Mouse (Mus musculus) left cerebral cortex, postnatal 36 days (tissue): ENCODE data around the gene Selenow. TPM values are rescaled to one million over a fixed set of nuclear protein-coding genes. Genes with fewer than 3 reads are reported as not detected.
A peak's percentile ranks its signal among the peaks of the same experiment; 100 is the strongest.

Experiments used
- DNase-seq, 2 experiments: peaks; one replicate each; pipeline ENCODE4 v3.0.0; 2021 to 2022; ENCODE audit warnings: low spot score in 2 of 2, mixed read lengths in 1 of 2
- intact Hi-C: fragments of 180-260 bp; cut with DNase I; formaldehyde crosslinking; loops from one replicate; pipeline ENCODE4 v1.15.1; 2025
- total RNA-seq, 2 experiments: library from RNA; stranded (reverse); gene quantifications; 2 replicates each; pipeline ENCODE4 v1.2.3; 2021

The Selenow gene
- total RNA-seq, 2 experiments from 2014 or later = 1,151 to 1,335 TPM

DNA sequence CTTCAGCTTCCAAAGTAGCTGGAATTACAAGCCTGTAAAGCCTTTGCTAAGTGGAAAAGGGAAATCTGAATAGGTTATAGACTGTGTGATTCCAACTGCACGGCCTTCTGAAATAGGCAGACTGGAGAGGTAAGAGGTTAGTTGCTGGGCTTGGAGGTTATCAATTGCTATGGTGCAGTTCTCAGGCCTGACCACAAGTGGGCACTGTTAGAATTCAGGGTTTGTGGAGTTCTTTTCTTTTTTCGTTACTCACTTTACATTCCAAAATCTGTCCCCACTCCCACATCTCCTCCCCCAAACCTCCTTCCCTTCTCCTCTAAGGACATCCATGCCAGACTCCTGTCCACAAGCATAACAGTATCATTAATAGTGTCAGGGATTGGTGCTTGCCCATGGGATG lies 8.0 kb downstream of the Selenow start:
- intact Hi-C loops = no loop called here
- DNase-seq = no peak

DNA sequence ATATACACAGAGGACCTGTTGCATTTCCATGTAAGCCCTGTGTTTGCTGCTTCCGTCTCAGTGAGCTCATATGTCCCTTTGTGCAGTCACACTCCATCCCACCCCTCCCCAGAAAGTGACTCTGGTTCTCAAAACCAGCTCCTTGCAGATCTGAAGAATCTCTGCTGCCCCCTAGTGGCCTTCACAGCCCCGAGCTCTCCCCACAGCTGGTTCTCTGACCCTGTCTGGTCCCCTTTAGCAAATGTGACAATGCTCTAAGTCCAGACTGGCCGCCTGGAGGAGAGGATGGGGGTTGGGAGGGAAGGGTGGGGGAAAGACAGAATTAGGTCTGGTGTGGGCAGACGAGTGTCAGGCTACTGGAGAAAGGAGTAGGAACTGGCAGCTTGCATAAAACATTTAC lies 10.0 kb downstream of the Selenow start:
- intact Hi-C loops = no loop called here

DNA sequence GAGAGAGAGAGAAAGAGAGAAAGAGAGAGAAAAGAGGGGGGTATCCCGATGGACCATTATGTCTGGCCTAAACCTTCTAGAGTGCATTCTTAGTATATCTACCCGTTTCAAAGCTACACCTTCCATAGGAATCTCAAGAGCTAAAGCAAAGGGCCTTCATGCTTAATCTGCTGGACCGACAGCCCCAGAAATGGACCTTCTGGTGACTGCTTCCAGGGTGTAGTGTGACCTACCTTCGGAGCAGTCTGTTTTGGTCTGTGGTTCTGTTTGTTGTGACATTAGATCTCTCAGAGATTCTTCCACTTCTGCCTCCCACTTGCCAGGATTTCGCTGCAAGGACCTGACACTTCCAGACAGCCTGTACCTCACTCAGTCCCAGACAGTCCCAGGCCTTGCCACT lies 11.7 kb downstream of the Selenow start:
- intact Hi-C loops = no loop called here
- DNase-seq = no peak

More for the DNA sequence above, 10.0 kb downstream of the Selenow start:
- peak; percentile 52 to 57 for DNase-seq

DNA sequence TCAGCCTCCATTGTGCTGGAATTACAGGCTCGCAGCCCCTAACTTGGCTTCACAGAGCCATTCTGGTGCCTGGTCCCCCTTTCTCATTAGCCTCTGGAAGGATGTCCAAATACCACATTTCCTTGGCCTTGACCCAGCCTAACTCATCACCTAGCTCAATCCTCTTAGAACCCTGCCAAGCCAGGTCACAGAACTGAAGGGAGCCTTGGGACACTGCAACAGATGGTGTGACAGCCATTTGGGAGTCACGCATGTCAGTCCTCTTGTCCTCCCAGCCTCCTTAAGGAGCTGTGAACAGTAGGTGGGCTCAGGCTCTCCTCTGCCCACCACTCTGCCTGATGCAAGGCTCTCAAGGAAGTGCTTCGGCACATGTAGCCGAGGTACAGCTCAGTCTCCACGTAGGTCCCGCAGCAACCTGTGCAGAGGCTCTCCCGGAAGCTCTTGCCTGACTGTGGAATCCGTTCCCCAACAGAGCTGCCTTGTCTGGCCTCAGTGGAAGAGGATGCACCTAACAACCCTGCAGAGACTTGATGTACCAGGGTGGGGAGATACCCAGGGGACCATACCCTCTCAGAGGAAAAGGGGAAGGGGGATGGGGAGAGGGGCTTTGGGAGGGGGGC lies 14.1 kb downstream of the Selenow start:
- intact Hi-C loops = no loop called here
- DNase-seq = no peak

DNA sequence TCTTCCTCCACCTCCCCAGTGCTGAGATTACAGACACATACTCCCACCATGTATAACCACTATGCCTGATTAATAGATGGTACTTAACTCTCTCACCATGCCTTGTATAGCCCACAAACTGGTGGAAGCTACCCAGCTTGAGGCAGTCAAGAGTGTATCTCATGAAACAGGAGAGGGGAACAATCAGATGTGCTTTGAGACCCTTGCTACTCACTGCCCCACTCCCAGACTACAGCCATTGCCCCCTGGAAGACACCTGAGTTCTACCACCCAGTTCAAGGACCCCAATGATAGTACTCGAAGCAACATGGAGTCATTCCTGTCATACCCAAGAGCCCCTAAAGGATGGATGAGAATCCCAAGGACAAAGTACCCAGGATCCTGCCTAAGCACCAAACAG lies 15.6 kb downstream of the Selenow start:
- DNase-seq = no peak
- intact Hi-C loops = no loop called here

DNA sequence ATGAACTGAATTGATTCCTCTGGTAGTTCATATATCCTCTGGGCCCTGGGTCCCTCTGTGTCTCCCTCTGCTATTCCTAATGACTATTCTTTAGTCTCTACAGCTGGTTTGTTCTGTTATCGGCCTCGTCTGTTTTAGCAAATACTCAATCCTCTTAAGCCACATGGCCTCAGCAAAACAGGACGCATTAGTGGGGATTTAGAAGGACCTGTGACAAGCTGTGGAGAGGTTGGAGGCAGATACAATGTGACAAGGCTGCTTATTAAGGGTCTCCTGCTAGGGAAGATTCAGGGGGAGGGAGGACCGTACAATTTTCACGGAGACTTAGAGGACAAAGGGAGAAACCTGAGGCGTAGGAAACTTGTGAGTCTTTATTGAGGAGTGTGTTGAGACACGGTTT lies 16.3 kb downstream of the Selenow start:
- DNase-seq = no peak
- intact Hi-C loops = no loop called here

DNA sequence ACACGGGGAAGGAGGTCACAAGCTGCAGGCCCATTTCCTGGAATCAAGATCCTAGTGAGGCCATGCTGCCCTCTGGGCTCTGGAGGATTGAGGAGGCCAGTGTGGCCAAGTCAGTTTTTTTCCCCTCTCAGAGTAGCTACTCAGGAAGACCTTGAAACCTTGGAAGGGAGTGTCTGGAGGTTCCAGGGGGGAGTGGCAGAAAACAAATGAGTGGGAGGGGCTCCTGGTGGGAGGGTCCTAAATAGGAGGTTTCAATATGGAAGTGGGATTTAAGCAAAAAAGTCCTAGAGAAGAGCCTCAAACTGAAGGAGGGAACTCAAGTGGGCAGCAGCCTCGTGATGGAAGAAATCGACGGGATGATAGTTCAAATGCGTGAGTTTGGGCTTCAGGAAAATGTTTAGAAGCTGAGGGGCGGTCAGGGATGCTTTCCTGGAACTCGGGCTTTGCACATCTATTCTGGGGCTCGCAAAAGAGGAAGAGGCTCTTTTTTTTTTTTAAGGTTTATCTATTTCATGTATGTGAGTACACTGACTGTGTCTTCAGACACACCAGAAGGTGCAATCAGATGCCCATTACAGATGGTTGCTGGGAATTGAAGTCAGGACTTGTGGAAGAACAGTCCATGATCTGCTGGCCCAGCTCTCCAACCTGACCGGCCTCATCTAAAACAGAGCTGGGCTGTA lies 20.7 kb downstream of the Selenow start:
- DNase-seq = no peak
- intact Hi-C loops = no loop called here

DNA sequence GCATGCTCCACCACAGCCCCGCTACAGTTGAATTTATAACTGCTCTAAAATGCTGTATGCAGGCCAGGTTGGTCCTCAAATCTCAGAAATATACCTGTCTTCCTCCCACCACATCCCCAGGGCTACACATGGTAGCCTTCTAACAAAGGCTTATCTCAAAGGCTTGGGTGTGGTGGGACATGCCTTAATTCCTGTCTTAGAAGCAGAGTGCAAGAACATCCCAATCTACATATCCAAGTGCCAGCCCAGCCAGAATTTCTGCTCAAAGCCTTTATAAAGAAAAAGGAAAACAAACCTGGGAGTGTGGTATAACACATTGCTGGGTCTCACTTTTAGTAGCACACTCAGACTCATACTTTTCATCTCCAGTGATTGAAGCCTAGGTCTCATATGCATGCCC lies 28.0 kb downstream of the Selenow start:
- intact Hi-C loops = no loop called here
- DNase-seq = no peak

DNA sequence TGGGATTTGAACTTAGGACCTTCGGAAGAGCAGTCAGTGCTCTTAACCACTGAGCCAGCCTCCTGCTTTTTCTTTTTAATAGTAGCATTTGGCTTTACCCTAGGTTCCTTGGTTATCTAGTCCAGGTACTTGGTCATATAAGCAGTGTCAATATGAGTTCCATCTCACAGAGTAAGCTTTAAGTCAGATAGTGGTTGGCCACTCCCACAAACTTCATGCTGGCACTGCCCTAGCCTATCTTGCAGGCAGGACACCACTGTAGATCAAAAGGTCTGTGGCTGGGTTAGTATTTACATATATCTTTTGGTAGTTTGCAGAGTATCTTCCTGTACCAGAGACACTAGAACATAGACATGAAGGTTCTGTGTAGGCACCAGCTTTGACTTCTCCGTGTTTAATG lies 38.1 kb downstream of the Selenow start:
- no peak for DNase-seq
- intact Hi-C loops = no loop called here

DNA sequence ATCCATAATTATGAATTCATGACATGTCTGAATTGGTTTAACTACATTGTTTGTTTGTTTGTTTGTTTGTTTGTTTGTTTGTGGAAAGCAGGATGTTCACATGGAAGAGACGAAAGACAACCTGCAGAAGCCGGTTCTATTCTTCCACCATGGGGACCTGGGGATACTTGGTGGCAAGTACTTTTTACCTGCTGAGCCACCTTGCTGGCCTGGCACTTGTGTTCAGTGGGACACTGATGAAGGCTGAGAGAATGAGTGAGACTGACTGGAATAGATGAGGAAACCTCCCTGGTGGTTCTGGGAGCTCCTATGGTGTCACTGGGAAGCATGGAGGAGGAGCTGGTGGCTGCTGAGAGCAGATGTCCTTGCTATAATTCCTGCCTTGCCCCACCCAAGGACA lies 39.9 kb downstream of the Selenow start, which contains the start of gene Crxos:
Crxos (plus strand) TSS at position 301 of the 400 bp plus-strand sequence.
- intact Hi-C loops = no loop called here
- no peak for DNase-seq

DNA sequence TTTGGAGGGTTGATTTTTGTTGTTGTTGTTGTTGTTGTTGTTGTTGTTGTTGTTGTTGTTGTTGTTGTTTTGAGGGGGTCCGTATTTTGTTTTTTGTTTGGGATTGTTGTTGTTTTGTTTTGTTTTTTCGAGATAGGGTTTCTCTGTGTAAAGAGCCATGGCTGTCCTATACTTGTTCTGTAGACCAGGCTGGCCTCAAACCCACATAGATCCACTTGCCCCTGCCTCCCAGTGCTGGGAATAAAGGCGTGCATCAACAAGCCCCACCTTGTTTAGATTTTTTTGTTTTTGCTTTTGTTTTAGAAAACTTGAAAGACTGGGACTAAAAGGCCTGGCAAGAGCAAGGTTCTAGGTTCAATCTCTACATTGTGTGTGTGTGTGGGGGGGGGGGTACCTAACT lies 40.4 kb downstream of the Selenow start:
- no peak for DNase-seq
- intact Hi-C loops = no loop called here

DNA sequence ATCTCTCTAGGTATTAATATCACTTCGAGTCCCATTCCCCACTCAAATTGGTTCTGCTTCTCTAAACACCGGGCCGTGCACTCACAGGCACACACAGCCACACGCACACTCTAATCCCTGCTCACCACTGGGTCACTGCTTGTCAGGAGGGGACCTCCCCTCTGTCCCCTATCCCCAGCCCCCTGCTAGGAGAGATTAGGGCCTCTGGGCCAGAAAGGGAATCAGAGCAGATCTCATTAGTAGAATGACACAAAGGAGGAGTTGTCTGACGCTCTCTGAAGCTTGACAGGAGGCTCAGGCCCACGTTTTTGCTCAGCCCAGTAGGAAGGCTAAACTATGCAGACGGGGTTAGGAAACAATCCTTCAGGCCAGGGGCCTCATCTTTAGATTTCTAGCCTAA lies 40.8 kb downstream of the Selenow start:
- DNase-seq = no peak
- intact Hi-C loops = no loop called here

DNA sequence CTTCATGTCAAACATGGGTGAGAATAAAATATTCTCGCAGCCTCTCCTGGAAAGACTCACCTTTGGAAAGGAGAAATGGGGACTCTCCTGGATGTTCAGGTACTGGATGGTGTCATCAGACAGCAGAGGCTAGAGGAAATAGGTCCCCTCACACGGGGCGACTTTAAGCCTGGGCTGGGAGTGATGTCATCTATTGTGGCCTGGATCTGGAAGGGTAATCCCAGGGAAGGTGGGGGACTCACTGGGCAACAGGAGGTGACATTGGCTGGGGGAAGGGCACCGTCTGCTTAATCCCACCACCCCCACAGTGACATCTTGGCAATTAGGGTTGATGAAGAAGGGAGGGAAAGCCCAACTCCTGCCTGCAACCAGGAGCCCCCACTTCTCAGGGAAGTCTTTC lies 42.4 kb downstream of the Selenow start, which contains the start of gene Crx:
Crx (minus strand) TSS at position 213 of the 400 bp plus-strand sequence.
- DNase-seq = no peak
- intact Hi-C loops = no loop called here

Other genes with a start within 250 kb of the Selenow start
- not detected for gene Obox5, start 172.3 kb downstream of the Selenow start, total RNA-seq
- gene Obox6, start 82.7 kb downstream of the Selenow start, total RNA-seq = not detected
- gene Crx, start 42.4 kb downstream of the Selenow start, total RNA-seq = not detected
- under 1 TPM in 1 of 2 experiments, not detected in 1; 0.27 TPM for gene Crxos, start 39.8 kb downstream of the Selenow start, total RNA-seq
- 100 to 1,000 TPM; 113 to 130 TPM for gene Nop53, start 23.7 kb upstream of the Selenow start, total RNA-seq
- 1 to 10 TPM; 3.5 to 6.8 TPM for gene Ehd2, start 45.2 kb upstream of the Selenow start, total RNA-seq
- gene Bicra, start 125.5 kb upstream of the Selenow start, total RNA-seq = 10 to 100 TPM; 11.4 to 17.3 TPM
- gene Zfp541, start 139.4 kb upstream of the Selenow start, total RNA-seq = under 1 TPM; 0.64 to 0.88 TPM
- gene Napa, start 176.1 kb upstream of the Selenow start, total RNA-seq = 100 to 1,000 TPM; 269 to 307 TPM
- gene Kptn, start 197.5 kb upstream of the Selenow start, total RNA-seq = 10 to 100 TPM; 40.9 to 44.9 TPM
- 100 to 1,000 TPM; 242 to 273 TPM for gene Slc8a2, start 207.4 kb upstream of the Selenow start, total RNA-seq